Mouse (Mus musculus) R1 (cell line): ENCODE measurements at regions not wholly inside any gene's neighbourhood (a gene's known extent, or its start where the extent isn't known, plus 50 kb on each side); places are given as distances from the start of the nearest gene placed in this dataset.

Source experiments
- DNase-seq: peaks from one replicate; pipeline ENCODE4 v3.0.0-alpha.2; 2018; ENCODE audit warnings: low read depth, low spot score

DNA sequence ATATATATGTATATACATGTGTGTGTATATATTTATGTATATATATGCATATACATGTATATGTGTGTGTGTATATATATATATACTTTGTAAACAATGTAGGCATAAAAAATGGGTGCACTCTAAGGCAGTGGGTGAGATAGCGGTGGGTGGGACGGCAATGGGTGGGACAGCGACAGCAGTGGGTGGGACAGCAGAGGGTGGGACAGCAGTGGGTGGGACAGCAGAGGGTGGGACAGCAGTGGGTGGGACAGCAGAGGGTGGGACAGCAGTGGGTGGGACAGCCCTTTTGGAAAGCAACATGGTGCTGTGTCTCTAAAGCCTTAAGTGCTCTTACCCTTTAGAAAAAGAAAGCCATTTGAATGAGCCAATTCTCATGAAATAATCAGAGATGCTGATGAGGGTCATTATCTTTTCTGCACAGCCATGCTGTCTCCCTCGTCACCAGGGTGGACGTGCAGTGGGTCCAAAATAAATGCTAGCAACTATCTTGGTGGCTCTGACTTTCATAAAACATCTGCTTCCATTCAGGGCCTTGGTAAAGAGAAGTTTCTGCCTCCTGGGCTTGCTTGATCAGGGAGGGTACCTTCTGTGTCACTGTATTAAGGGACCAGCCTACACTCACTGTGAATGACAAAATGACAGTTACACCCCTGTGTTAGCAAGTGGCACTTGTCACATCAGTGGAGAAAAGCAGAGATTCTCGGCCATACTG lies 119.3 kb upstream of the Slc44a1 start:
- DNase-seq, result no peak

DNA sequence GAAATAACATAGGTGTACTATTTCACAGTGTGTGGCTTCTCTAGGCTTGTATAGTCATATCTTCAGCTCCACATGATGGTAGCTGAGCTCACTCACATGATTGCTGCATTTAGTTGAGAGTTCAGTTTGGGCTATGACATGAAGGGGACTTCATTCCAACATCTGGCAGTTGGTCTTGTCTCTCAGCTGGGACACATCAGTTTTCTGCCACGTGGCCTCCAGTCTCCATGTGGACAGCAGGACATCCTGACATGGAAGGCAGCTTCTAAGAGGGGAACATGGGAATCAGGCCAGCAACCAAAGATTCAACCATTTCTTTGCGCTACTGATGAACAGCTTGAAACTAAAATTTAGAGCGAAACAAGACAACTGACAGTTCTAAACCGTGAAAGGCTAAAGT lies 121.2 kb upstream of the Slc44a1 start:
- DNase-seq, result no peak

DNA sequence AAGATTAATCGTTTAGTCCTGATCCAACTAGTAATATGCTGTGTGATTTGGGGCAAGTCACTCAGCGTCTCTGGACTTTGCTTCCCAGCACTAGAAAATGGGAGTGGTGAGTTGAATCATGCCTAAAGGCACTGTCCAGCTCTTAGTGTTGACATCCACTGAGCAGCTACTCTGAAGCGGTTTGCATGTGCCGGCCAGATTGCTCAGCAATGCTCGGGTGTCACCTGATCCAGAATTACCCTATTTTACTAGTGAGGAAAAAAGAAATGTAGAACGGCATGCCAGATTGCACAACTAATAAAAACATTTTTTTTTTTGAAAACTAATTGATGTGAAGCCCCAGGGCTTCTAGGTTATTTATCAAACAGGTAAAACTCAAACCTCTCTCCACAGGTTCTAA lies 122.0 kb upstream of the Slc44a1 start:
- no peak for DNase-seq

DNA sequence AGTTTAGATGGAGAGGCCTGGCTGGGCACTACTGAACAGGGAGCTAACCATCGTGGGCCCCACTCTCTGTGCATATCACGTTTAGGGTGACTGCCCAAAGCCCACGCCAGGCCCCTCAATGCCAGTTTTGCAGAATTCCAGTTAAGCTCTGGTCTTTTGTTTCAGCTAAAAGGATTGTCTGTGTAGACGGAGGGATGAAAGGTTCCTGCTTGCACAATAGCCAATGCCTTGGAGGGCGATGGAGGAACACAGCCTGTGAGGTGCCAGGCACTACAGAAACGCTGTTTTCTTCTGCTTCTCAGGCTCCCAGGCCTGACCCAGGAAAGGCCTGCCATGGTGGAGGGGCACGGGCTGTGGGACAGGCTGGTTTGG lies 122.8 kb upstream of the Slc44a1 start:
- no peak for DNase-seq

DNA sequence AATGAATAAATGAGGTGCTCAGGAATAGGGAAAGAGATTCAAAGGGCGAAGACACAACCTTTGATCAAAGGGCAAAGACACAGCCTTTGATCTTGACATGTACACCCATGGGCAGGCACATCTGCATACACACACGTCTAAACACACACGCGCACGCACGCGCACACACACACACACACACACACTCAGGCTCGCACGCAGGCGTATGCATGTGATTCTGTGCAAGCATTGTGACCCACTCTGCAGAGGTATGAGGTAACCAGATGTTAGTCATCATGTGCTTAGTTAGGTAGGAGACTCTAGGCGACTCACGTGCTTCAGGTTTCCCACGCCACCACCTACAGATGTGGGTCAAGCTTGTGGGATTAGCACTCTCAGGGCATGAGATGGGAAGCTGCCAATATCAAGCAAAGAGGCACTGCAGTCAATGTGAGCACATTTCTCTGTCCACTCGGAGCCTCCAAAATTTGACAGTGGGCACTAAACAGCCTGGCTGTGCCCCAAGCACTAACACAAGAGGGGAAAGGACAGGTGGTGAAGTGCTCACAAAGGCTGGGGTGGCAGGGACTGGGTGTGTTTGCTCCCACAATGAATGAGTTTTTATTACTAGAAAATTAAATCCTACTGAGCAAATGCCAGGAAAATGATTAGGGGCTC lies 123.3 kb upstream of the Slc44a1 start:
- DNase-seq, result no peak

DNA sequence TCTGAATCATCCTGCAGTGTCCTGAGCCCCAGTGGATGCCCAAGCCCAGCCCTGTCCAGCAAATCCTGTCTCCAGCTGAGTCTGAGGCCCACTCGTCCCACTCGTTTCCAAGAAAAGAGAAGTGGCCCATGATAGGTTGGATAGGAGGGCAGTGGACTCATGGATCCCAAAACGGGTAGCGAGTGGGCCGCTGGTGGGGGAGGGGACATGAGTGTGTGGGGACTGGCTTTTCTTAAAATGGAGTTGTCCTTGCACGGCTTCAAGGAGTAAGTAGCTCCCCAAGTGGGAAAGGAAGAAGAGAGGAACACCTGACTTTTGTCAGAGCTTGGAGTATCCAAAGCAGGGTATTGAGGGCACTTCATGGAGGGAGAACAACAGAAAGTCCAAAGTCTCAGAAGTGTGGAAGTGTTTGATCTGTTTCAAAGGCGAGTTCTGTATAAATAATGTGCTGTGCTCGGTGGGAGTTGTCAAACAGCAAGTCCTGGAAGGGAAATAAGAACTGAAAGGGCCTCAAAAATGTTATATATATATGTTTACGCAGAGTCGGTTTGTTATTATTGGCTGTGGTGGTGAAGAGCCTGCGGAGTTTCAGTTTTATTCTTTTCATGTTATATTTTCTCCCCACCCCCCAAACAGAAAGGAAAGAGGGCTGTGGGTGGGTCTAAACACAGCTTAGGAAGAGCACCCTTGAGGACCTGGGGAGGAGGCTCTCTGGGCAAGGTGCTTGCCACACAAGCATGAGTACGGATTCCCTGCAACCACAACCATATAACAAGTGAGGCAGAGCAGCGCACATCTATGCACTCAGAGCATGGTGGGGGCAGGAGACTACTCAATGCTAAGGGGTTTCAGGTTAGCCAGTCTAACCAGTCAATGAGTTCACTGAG lies 124.1 kb upstream of the Slc44a1 start:
- DNase-seq, result no peak

DNA sequence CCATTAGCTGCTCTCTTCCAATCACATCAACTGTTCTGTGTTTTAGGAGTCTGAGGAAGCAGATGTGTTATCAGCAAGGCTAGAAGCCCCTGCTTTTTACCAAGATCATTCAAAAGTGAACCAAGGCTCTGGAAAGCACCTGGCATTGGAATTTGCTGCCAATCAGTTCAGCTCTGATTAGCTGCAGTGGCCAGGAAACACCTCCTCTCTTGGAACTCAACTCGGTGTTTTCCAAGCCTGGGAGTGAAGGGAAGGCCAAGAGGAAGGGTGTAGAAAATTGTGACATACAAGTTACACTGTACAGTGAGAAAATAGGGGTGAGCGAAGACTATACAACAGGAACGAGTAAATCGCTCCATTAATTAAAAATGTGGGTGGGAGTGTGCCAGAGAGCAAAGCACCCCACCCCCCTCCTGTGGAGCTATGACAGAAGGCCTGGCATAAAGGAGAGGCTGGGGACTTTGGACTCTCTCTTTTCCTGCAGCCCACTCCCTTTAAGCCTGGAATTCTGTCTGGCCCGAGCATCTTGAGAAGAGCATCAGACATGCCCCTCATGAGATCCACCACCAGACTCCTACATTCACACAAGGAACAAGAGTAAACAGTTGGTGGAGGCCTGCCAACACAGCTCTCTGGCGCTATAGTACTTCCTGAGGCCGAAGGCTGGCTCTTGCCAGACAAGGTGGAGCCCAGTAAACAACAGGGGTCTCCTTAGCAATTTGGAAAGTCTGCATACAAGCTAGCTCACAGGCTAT lies 124.9 kb upstream of the Slc44a1 start:
- no peak for DNase-seq

DNA sequence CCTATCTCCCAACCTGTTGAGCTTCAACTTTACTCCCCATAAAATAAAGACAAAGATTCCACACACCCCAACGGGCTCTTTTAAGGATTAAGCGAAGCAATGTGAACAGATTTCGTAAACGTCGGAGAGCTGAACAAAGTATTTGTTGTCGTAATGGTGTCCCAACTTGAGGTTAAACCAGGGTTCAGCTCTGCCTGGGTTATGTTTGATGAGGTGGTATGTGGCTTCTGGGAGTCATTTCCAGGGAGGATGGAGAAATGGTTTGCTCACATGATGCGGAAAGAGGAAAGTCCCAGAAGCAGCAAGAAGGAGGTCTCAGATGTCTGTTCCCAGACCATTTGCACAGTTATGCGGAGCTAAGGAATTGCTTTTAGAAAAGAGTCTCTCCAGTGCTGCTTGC lies 126.1 kb upstream of the Slc44a1 start:
- DNase-seq, result no peak

DNA sequence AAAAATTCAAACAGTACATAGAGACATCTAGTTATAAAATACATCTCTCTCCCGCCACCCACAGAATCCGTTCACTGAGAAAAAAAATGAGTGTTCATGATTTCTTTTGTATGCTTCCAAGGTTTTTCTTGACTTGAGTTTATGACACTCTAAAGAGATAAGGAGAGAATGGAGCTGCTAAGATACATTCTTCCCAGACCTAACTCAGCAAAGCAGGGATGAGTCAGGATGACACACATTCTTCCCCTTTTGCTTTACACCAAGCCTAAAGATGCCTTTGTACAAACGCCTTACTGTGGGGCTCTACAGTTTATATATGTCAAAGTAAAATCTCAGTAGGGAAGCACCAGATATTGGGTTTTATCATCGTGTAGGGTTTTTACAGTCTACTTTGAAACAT lies 133.1 kb upstream of the Slc44a1 start:
- DNase-seq, result no peak

DNA sequence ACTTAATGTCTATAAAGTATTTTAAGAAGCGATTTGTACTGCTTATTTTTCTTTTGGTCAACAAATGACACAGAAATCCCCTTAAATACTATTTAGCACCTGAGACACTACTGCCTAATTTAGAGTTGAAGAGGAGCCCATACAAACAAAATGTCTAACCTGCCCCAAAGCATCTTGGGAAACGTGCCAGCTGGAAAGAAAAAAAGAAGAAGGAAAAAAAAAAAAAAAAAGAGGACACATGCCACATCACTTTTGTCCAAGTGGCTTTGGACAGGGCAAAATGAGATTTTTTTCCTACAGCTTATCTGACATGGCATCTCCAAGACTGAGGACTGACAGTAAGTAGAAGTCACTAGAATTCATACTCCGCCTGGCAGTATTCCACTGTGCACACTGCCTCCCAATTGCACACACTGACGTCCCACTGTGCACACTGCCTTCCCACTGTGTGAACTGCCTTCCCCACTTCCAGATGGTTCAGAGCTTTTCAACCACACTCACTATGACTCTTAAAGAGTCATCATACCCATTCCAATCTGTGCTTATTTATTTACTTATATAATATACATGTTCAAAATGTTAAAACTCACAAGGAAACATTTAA lies 135.3 kb upstream of the Slc44a1 start:
- DNase-seq, result no peak

DNA sequence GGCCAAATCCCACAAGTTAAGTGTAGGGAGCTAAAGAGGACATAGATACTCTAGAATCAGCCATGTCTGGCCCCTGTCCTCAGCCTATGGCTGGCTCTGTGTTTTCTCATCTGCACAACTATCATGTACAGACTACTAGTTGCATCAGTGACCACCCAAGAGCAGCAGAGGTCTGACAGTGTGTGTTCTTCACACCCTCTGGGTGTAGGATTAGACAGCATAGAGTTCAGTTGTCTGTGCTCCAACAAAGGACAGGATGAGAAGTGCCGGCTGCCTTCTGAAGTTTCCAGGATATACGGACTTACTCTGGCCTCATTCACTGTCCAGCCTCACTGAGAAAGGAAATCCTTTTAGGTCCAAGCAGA lies 135.9 kb upstream of the Slc44a1 start:
- DNase-seq, result no peak

DNA sequence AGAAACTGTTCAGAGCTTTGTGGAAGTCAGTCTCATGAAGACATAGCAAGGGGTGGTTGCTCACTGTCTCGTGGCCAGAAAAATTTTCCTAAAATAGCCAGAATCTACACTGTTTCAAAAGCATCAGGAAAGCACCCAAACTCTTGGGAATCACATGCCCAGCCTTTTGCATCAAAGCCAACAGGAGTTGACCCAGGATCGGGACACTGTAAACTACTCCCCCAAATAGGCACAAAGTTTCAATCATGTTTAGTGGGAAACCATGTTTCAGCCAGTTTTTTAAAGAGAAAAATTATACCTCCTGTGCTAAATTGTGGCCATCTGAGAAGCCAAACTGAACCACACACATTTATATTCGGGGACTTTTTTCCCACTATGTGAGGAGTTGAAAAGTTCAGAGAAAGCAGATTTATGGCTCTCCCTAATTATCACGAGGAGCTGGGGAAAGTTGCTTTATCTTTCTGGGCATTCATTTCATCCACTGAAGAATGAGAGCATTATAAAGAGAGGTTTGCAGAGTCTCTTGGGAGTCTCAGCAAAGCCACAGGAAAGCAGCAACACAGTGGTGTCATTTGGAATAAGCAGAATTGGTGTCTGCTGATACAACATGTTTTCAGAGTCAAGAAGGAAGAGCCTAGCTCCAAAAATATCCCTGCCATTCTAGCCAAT lies 136.5 kb upstream of the Slc44a1 start:
- DNase-seq, result no peak

DNA sequence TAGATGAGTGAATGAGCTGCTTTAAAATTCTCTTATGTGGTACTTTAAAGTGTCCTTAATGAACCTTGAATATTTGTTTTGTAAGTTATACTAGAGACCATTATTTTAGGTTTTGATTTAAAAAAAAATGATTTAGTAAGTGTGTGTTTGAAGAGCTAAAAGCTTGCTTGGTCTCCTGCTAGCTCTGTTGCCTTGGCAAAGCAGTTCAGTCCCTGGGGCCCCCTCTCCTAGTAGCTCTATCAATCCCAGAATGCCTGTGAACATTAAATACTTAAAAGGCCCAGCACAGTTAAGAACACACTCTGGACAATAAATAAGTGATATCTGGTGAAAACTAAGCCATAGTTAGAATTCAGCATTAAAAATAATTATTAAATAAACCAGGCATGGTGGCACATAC lies 138.3 kb upstream of the Abca1 start:
- no peak for DNase-seq

DNA sequence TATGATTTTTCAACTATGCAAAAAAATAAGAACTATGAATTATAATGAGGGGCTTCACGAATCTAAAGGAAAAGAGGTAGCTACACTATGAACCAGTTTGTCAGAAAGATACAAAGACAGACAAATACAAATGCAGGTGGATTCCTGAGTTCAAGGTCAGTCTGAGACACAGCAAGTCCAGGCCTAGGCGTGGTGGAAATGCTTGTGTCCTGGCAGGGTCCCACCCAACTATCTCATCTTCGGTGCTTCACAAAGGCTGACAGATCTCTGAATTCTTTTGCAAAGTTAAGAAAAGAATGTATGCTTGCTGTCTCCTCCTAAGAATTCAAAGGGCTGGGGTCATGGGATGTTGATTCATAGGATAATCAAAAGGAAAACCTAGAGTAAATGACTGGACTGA lies 132.9 kb upstream of the Abca1 start:
- peak; percentile 72 for DNase-seq

DNA sequence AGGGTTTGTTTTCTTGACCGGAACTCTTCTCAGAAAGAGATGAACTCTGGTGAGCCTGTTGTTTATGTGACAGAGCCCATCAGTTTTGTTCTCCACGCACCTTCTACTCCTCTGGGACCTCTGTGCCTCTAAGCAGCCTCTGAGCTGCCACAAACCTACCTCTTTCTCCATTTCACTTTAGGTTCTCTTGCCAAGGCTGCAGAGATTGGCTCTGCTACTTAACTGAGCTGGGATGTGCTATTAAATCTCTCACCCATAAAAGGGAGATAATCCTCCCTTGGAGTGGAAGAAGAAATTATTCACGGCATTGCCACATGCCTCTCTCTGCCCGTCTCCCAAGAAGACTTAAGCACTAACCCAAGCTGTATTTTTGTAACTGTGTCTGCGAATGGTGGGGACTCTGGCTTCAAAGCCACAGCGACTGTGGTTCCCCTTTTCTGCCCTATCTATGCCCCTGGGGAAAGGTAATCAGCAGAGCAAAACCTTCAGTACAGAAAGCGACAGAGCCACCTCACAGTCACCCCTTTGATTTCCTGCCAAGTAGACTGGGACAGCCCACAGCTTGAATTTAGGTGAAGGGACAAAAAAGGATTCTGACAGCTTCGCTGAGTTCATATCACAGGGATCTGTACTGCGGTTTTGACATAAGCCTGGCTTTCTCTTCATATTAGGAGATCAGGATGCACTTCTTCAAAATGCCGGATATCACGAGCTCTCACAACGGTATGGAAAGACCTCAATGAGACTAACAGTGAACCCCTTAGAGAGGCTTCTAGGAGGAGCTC lies 118.2 kb upstream of the Abca1 start:
- no peak for DNase-seq

DNA sequence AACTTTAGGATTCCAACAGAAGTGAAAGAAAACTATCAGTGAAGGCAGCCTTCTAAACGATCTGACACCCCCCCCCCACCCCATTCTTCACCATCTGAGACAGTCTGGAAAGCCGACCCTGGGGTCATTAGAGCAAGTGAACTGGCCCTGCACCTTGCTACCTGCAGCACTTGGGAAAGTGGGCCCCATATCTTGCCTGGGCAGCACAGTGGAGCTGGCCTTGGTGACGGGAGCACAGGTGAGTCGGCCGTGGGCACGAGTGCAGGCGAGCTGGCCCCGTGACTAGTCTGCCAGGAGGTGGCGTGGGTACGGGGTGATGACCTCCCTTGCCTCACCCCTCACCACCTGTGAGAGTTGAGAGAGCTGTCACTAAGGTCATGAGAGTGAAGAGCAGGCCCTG lies 110.7 kb upstream of the Abca1 start:
- DNase-seq, result no peak

DNA sequence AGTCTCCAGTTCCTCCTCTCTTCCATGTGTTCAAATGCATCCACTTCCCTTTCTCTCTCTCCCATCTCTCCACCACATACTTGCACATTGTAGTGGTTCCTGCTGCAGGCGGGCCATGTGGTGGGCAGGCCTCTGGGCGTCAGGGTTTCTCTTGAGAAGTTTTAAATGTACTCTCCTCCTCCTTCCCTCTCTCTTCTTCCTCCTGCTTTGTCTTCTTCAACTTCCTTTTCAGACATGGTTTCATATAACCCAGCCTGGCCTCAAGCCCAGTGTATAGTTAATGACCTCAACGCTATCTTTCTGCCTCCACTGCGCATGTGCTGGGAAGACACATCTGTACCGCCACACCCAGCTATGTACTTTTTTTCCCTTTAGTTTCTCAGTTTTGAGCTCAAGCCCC lies 110.3 kb upstream of the Abca1 start:
- DNase-seq, result no peak

DNA sequence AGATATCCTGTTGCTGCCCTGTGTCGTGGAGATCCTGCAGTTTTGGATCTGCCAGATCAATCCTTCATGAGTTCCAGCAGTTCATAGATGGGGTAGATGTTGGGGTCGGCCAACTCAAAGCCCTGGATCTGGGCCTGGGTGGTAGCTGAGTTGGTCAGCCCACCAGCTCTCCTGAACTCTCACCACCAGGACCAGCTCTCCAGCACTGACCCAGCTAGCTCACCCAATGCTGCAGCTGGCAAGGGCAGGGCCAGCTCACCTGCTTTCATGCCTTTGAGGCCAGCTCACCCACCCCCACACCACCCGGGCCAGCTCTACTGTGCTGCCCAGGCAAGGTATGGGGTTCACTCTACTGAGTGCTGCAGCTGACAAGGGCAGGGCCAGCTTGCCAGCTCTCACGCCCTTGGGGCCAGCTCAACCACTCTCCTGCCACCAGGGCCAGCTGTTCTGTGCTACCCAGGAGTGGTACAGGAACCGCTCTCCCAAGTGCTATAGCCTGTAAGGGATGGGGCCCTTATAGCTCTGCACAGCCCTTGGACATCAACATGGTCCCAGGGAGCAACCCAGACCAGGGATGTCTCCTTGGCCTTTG lies 109.7 kb upstream of the Abca1 start:
- no peak for DNase-seq

DNA sequence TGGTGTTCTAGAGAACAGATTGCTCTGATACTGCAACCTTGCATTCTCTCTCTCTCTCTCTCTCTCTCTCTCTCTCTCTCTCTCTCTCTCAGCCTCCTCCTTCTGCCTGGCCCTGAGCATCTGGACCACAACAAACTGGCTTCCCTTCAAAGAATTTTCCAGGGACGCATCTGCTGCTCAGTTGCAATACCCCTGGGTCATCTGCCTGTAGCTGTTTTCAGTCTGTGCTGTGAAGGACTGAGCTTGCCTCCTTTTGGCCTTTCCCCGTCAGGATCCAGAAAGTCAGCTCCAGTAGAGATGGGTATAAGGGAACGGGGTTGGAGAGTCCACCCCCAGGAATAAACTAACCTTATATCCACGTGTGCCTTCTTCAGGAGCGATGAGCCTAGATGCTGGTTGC lies 105.2 kb upstream of the Abca1 start:
- no peak for DNase-seq

DNA sequence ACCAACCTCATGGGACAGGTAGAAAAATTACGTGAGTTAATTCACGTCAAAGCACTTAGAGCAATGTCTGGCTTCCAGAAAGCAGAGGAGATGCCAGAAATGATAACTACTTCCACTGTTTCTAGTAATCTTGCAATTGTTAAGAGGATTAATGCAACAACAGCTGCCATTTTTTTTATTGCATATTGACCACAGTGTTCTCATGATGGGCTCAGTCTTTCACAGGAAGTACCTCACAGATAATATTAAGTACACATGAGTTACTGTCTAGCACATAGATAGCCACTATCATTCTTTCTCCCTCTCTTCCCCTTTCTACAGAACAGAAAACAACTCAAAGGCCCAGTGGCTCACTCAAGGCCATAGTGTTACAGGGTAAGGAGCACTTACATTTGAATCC lies 104.8 kb upstream of the Abca1 start:
- DNase-seq, result no peak
